Mouse (Mus musculus) spleen, postnatal 36 days (tissue): ENCODE results near the gene Sec16a.
A peak's percentile ranks its signal among the peaks of the same experiment; 100 is the strongest.

Experiments
- DNase-seq, 2 experiments: peaks; one replicate each; pipeline ENCODE4 v3.0.0; 2022; ENCODE audit warnings: low spot score in 2 of 2, mixed read lengths in 1 of 2

Gene Sec16a

DNA sequence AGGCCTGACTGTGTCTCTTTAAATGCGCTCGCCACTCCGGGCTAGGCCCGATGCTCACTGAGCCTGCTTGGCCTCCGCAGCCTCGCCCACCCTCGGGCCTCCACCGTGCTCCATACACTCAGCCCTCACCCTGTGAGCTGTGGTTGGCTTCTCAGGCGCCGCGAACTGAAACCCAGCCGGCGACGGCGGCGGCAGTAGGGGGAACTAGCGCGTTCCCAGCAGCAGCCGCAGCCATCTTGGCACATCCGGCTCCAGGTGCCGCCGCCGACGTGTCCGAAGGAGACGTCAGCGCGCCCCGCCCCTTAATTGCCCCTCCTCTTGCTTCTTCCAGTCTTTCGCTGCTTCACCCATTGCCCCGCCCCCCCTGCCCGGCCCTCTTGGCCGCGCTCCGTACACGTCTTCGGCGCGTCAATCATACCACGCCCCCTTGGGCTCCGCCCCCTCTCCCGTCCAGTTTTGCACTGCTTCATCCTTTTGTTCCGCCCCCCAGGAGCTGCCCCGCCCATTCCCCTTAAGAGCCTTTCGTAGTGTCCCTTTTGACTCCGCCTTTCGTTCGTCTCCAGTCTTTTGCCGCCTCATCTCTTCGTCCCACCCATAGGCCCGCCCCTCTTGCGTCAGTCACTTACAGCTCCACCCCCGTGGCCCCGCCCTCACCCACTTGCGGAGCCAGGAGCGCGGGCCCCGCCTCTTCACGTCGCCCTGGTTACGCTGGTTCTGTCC lies at the start of gene Sec16a:
TSS of gene Sec16a (minus strand) at position 271 of the 720 bp plus-strand sequence.
- DNase-seq, result peak; percentile 100

DNA sequence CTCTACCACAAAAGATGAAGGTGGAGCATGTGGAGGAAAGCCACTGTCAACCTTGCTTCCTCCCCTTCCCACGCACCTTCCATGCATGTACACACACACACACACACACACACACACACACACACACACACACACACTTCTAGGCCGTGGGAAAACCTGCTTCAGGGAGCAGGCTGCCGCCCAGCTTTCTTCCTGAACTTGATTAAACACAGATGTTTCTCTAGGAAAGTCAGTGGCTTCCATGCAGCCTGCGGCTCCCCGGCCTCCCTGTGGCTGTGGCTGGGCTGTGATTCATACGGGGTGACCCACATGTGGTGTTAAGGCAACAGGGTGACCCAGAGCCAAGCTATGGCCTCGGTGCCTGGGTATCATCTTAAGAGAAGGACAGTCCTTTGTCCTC lies 49.4 kb upstream of the Sec16a start:
- DNase-seq, result no peak

DNA sequence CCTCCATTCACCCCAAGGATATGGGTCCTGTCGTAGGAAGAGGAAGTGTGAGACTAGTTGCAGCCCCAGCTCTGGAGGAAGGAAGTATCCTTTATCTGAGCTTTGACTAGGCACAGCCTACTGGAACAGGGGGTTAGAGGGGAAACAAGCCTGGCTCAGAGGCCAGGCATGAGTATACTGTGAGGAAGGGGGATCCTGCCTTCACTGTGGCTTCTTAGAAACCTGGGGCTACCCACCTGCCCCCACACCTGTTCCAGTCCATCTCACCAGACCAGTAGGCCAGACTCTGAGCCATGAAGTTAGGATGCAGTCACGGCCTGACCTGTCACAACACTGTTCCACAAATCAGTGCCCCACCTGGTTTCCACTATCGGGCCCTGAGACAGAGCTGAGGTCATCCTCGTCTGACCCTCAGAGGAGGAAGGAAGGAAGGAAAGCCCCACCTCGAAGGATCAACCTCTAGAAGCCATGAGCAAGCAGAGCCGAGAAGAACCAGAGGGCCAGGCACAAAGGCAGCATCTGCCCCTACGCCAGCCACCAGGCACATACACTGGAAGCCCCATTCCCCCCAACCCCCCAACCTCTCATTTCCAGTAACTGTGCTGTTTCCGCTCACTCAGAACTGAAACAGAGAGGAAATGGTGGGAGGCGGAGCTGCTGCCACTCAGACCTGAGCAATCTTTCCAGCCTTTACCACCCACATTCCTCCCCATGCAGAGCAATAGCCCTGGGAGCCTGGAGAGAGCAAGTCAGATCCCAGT lies 48.2 kb upstream of the Sec16a start:
- DNase-seq, result peak; percentile 38 to 48

DNA sequence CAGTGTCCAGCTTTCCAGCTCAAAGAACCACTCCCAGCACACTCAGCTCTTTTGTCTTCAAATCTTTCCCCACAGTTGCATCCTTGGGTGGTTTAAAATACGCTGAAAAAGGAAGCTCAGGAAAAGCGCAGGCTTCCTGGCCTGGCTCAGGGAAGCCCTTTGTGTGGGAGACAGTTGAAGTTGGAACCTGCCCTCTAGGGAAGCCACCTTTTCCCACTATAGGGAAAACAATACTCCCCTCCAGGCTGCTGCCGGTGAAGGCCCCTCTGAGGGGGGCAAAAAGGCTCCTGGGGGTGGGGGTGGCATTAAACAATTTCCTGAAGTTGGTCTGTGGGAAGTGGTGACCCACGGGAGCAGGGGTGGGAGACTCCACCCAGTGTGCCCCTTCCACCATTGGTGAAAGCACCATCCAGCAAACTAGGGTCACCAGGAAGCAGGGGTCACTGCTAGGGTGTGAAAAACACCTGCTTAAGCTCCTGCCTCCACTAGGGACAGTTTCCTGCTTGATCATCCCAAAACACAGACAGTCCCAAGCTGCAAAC lies 45.8 kb upstream of the Sec16a start:
- no peak for DNase-seq

DNA sequence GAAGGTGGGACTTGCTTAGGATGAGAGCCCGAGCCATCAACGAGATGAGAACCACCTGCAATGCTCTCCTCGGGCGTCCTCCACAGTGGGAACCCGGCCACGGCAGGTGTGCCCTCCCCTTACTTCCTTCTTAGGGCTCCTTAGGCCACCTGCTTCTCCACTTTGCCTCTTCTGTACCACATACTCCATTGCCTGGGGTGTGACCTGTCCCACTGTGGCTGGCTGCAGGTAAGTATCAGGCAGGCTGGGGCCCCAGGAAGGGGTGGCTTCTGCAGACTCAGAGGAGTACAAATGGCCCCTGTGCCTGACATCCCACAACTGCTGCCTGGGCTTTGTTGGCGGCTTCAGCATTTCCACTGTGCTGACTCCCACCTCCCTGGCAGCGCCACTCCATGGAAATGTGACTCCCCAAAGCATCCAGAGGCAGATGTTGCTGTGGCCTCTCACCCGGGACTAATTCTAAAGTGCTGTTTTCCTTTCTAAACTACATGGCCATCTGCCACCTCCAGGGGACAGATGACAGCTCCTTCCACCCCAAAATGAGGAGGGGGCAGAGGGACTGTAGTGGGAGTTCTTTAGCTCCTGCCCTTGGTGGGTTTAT lies 43.6 kb upstream of the Sec16a start:
- no peak for DNase-seq

DNA sequence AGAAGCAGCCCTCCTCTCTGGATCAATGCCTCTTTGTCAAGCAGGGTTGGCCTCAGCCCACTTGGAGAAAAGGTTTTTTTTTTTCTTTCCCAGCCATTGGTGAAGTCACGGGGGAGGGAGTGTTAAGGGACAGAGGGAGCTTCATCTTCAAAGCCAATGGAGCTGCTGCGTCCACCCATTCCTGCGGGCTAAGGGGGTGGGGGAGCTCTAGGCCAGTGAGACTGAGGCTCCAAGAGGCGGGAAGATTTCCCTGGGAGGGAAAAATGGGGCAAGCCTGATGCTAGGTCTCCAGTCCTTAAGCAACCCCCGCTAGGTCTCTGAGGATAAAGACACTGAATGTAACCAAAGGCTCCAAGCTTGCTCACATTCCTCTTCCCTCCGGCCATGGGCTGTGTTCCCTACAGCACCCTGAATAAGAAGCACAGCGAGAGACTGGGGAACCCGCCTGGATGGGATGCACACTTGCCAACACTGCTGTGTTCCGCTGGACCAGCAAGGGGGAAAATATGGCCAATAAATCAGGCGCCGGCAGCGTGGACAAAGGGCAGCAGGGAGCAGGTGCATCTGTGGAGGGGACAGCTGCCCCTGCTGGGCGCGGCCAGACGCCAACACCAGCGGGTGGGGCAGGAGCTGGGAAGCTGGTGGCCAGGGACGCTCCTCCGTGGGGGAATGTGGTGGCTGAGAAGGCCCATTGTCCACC lies 42.5 kb upstream of the Sec16a start:
- no peak for DNase-seq

DNA sequence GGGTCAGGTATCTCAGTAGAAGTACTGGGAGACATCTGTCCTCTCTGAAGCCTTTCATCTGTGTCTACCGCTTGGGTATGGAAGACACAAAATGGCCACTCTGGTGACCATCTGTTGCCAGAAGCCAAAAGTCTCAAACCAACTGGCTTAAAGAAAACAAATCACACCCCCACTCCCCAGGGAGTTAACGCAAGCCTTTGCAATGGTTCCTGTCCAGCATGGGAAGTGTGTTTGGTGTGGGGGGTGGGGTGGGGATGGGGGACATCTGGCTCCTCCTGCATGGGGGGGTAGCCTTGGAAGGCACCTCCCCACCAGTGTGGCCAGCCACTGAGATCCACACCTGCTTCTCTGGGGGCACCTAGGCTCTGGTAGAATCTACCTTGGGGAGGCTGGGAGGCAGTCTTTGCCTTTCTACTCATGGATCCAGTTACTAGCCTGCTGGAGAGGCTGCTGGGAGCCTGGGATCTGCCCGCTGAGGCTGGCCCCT lies 41.9 kb upstream of the Sec16a start:
- DNase-seq, result no peak

DNA sequence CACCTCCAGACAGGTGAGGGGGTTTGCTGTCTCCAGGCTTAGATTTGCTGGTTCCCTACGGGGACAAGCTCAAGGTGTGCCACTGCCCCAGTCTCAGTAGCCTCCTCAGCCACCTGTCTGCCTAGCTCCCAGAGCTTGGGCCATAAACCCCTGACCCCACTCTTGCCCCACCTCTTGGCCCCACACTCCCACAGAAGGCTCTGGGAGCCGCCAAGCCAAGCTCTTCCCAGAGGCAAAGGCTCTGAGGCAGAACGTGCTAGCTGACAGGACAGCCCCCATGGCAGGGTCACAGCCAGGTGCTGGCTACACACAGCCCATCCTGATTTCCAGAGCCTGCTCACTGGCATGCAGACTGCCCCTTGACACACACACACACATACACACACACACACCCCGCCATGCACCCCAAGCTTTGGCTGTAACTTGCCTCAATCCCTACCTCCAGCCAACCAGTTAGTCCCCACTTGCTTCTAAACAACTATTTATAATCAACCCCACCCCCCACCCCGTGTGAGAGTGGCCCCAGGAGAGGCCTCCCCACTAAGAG lies 41.3 kb upstream of the Sec16a start:
- DNase-seq, result no peak

DNA sequence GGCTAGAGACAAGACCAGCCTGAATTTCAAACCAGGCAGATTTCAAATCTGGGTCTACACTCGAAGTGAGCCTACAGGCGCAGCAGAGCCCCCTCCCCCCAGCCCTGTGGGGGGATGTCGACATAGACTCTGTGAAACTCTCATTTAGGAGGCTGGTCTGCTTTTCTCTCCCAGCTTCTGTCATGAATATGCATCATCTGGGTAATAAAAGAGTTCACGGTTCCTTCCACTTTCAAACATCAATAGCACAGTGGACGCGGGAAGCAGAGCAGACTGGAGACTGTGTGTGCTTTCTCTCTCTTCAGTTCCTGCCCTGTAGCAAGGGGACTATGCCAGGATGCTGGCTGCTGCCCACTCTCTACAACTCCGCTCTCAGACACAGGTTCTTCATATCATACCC lies 40.7 kb upstream of the Sec16a start:
- no peak for DNase-seq

DNA sequence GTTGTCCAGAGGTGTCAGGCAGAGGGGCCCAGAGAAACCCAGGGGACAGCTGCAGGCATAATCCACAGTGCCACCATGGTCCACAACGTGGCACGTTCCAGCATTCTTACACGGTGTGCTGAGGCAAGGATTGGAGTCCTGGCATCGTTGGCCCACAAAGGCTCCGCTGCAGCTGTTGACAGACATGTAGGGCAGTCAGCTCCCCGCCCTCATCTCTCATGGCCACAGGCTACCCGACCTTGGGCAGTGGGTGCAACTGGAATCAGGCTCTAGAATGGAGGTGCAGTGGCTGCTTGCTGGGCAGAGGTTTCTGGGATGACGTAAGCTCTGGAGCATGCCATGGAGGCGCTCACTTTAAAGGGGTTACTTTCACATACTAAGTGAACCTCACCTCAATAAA lies 40.3 kb upstream of the Sec16a start:
- DNase-seq, result no peak

DNA sequence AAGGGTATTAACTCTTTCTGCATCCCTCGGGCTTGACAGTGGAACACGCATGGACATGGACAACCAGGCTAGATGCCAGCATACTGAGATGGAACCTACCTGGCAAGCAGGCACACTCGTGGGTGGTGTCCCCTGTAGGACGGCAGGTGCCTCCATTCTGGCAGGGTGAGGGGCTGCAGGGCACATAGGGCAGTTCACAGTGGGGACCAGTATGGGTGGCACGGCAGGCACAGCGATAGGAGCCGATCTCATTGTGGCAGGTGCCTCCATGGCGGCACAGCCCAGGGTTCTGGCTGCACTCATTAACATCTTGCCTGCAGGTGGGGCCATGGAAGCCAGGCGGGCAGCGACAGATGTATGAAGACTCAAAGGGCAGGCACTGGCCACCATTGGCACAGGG lies 39.2 kb upstream of the Sec16a start:
- DNase-seq, result no peak

DNA sequence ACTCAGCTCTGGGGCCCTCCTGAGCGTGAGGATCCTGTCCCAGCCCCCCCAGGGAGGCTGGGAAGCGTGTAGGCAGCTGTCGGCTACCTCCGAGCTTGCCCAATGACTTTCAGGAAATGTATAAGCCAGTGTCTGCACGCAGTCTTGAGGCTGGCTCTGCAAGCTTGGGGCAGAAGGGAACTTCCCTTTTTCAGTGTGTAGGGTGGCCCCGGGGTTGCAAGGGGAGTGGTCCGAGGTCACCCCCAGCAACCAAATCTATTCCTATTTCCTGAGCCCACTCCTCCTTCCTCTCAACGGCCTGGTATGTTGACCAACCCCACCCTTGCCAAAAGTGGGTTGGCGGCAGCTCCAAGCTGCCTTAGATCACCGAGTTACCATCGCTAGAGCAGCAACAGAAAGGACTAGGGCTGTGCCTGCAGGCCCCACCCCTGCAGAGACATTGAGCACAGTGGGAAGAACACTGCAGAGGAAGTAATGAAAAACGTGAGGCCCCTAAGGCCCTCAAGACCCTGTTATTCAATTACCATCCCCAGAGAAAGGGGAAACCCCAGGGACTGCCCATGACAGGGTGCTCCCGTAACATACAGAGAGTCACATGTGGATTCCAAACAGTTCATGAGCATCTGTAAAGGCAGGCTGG lies 38.3 kb upstream of the Sec16a start:
- DNase-seq, result peak; percentile 79

DNA sequence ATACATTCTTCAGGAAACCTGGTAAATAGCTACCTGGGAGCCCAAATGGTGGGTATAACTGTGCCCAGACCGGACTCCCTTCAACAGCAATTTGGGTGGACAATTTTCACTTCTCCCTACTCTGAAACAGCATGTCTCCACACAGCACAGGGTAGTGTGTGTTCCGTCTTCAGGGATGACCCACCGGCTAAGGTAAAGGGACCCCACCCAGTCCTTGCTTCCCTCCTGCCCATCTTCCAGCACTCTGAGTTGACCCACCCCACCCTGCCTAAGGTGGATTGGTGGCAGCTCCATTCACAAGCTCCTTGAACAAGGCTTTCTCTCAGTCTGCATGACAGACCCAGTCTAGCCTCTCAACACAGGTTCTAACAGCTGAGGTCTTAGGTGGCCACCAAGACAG lies 37.8 kb upstream of the Sec16a start:
- DNase-seq, result no peak

DNA sequence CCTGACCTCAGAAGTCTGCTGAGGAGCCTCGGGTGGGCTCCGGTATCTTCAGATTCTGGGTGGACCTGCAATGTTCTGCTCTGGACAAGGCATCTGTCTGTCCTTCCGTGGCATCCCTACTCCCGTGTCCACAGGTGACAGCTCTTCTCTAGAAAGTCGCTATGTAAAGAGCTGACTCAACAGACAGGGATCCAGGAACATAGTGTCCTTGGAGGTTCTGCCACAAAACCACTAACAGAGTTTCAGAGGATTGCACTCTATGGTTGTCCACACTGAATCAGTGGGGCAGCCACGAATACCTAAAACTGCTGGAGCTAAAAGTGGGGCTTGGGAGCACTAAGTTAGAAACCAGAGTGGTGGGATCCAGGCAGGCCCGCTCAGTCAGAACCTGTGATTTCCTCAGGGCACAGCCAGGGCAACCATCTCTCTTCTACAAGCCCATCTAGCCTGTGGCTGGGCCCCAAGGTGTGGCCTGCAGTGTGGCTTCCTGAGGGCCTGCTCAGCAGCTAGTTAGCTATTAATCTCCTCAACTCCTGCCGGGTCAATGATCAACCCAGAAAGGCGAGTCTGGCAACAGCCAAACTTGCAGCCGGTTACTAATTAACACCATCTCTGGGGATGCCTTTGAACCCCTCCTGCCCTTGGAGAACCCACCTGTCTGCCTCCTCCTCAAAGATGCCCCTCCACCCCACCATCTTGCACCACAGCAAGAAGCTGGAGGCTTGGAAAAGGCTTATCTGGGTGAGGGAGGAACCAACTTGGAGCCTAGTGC lies 36.9 kb upstream of the Sec16a start:
- DNase-seq, result no peak

DNA sequence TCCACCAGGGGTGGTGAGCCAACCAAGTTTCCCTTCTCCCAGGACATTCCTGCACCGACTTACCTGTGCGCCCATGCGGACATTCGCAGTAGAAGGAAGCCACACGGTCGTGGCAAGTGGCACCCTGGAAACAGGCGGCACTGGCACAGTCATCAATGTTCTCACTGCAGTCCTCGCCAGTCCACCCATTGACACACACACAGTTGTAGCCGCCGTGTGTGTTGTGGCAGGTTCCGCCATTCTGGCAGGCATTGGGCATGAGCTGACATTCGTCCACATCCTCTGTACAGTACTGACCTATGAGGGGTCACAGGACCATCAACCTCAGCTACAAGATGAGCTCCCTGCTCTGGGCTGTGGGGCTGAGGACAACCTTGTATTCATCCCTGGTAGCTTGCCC lies 35.9 kb upstream of the Sec16a start:
- DNase-seq, result no peak

DNA sequence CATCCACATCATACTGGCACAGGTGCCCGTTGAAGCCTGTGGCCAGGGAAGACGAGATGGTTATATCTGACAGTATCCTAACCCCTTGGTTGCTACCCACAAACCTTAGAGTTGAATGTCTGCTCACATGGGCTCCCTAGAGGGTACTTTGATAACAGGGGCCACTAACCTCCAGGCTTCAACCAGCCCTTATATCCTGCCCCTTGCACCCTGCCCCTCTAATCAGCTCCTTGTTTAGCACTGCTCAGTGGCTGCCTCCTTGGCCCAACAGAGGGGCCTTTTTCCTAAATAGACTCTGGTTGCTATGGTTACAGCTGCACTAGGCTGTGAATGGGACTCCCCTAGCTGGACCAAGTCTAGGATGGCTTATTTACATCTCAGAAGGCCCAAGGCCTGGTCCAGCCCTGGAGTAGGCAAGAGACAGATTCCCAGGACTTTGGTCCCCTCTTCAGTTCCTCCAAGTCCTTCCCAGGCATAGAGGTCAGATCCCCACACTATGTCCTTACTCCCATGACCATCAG lies 33.7 kb upstream of the Sec16a start:
- no peak for DNase-seq

DNA sequence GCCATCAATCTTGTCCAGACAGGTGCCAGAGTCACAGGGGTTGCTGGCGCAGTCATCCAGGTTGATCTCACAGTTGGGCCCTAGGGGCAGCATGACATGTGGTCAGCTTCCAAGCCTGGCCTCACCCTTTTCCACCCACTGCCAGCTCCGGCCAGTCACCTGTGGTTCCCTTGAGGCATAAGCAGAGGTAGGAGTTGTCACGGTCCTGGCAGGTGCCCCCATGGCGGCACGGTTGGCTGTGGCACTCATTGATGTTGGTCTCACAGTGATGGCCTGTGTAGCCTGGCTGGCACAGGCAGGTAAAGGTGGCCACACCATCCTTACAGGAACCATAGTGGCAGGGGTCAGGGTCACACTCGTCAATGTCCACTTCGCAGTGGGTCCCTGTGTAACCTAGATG lies 32.9 kb upstream of the Sec16a start:
- DNase-seq, result no peak

DNA sequence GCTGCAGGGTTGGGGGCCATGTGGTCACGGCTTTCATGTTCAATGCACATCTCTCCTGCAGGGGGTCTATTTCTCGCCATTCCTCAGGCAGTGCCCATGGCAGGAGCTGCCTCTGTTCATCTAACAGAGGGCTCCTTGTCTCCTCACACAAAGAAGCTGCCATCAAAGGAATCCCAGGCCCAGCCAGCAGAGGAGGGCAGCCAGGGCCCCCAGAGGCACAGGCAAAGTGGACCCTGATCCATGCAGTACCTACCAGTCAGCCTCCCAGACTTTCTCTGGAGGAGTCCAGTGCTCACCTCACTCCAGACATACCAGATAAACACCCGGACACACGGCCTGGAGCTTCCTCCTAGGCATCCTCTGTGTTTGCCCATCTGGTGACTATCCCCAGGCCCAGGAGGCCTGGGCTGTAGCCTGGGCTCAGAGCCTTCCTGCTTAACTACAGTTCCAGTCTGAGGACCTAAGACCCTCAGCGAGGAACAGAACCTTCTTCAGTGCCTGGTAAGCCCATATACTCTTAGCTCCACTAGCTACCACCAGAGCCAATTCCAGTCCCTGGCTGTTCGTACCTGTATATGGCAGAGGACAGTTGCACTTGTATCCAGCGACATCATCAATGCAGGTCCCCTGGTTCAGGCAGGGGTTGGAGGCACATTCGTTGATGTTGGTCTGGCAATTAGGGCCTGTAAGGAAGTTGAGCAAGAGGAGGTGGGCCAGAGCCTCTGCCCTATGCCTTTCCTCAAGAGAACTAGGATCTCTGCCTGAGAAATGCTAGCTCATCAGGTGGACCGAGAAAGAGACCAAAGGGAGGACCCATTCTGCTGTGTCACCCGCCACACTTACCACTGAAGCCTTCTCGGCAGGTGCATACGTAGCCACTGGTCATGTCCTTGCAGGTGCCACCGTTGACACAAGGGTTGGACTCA lies 30.8 kb upstream of the Sec16a start:
- no peak for DNase-seq
